Mouse (Mus musculus) midbrain, postnatal 0 days (tissue): ENCODE results near the gene Glo1. TPM values are rescaled to one million over a fixed set of nuclear protein-coding genes. Genes with fewer than 3 reads are reported as not detected.

Source experiments
- ATAC-seq: fragments of 200-750 bp; cut with Nextera tagmentation; 2 replicates; pipeline ENCODE4 v1.8.0; 2017; ENCODE audit warnings: moderate number of reproducible peaks, mild to moderate bottlenecking, moderate TSS enrichment, moderate library complexity; ENCODE audit not compliant: low FRiP score
- DNase-seq: peaks from one replicate; pipeline ENCODE4 v3.0.0-alpha.2; 2015; ENCODE audit warnings: low spot score
- H3K27ac ChIP-seq: fragments of 300-500 bp; sonication (generic); 2 replicates; pipeline ENCODE4 v1.5.1; 2014; ENCODE audit warnings: low read depth, mild to moderate bottlenecking, low read length, mixed read lengths
- H3K27me3 ChIP-seq: fragments of 300-500 bp; sonication (generic); 2 replicates; pipeline ENCODE4 v1.6.1; 2014; ENCODE audit warnings: low read length, control low read depth, mixed read lengths; ENCODE audit not compliant: insufficient read depth
- H3K36me3 ChIP-seq: fragments of 300-500 bp; sonication (generic); 2 replicates; pipeline ENCODE4 v1.6.1; 2014; ENCODE audit warnings: low read length, control low read depth, mixed read lengths; ENCODE audit not compliant: insufficient read depth
- H3K4me1 ChIP-seq: fragments of 300-500 bp; sonication (generic); 2 replicates; pipeline ENCODE4 v1.6.1; 2014; ENCODE audit warnings: mild to moderate bottlenecking, control low read depth, antibody characterized with exemption, low read length, mixed read lengths; ENCODE audit not compliant: insufficient read depth
- H3K4me2 ChIP-seq: fragments of 300-500 bp; sonication (generic); 2 replicates; pipeline ENCODE4 v1.6.1; 2014; ENCODE audit warnings: low read depth, mild to moderate bottlenecking, low read length, mixed read lengths; ENCODE audit not compliant: poor library complexity, severe bottlenecking
- H3K4me3 ChIP-seq: fragments of 300-500 bp; sonication (generic); 2 replicates; pipeline ENCODE4 v1.5.1; 2014; ENCODE audit warnings: low read depth, mild to moderate bottlenecking, low read length, moderate library complexity
- H3K9ac ChIP-seq: fragments of 300-500 bp; sonication (generic); replicated peaks from 2 replicates; pipeline ENCODE4 v1.6.1; 2014; ENCODE audit warnings: mild to moderate bottlenecking, low read length, moderate library complexity, mixed read lengths; ENCODE audit not compliant: poor library complexity, severe bottlenecking
- H3K9me3 ChIP-seq: fragments of 300-500 bp; sonication (generic); 2 replicates; pipeline ENCODE4 v1.6.1; 2016; ENCODE audit warnings: low read length, control low read depth
- CTCF ChIP-seq: IDR thresholded peaks from 2 replicates; pipeline ENCODE4 v1.5.1; 2016; ENCODE audit warnings: antibody characterized with exemption, mild to moderate bottlenecking
- WGBS: fragments of 180-500 bp; shearing (Covaris S2); extraction: QIAGEN DNeasy Blood & Tissue Kit; methylation state at CpG from one replicate; pipeline ENCODE4 v1.1.7; 2014; 5-methylcytosine and 5-hydroxymethylcytosine counted together
- polyA plus RNA-seq: library from polyadenylated mRNA; unstranded; fragments of >200 nt; fragmentation: Nextera tagmentation; extraction: Ambion mirVana; gene quantifications from 2 replicates; pipeline ENCODE4 v1.2.1, GENCODE M21; 2015
- total RNA-seq: library from RNA; depleted of rRNA; stranded (reverse); fragments of >200 nt; gene quantifications from 2 replicates; pipeline ENCODE4 v1.2.3, GENCODE M21; 2014

Gene Glo1
- total and polyA plus RNA-seq, 2 experiments from 2014 or later: 148 to 197 TPM

GRCm38 (mm10) chr17:30563484-30564075, 63.1 kb downstream of the Glo1 start:
- Histone ChIP-seq H3K9me3 (no peaks in the 10 kb centered on the region), H3K27me3 (no peaks in the 10 kb centered on the region), H3K9ac (no peak overlapping the region), H3K27ac (no peak overlapping the region), H3K4me3 (no peak overlapping the region), H3K4me1 (no peaks in the 10 kb centered on the region), H3K36me3 (no peaks in the 10 kb centered on the region), H3K4me2 (no peak overlapping the region)
- no peak for TF ChIP-seq CTCF
- no peak for ATAC-seq
- no peak for DNase-seq
- 74% methylated on average over 6 of the region's 6 CpGs for WGBS

GRCm38 (mm10) chr17:30562770-30563169, 63.9 kb downstream of the Glo1 start:
- H3K9me3 ChIP-seq: no peaks in the 10 kb centered on the region
- TF ChIP-seq CTCF: no peak
- no peak overlapping the region for H3K4me2 ChIP-seq
- ATAC-seq: no peak
- WGBS: 91% methylated on average over 2 of the region's 2 CpGs
- H3K4me3 ChIP-seq: no peak overlapping the region
- H3K27ac ChIP-seq: no peak overlapping the region
- H3K4me1 ChIP-seq: no peaks in the 10 kb centered on the region
- no peaks in the 10 kb centered on the region for H3K27me3 ChIP-seq
- H3K36me3 ChIP-seq: no peaks in the 10 kb centered on the region
- no peak overlapping the region for H3K9ac ChIP-seq
- DNase-seq: no peak

DNA sequence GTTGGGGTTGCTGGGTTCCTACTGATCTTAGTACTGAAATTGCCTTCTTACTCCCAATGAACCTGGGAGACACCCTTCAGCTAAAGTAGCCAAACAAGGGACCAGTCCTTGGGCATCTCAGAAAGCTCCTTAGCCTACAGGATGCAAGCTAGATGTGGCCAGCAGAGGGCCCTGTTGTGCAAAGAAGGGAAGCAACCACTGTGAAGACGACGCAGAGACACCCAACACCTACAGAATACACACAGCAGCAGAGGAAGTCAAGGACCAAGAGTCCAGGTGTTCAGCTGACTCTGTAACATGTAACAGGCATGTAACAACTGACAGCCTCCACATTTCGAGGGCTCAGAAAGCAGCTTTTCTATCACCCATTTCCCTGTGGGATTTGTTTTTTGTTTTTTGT, 67.1 kb downstream of the Glo1 start:
- H3K9me3 ChIP-seq: no peaks in the 10 kb centered on the region
- H3K27me3 ChIP-seq: no peaks in the 10 kb centered on the region
- H3K9ac ChIP-seq: no peak overlapping the region
- ATAC-seq (no peak), DNase-seq (no peak)
- 55% methylated on average over 3 of the region's 3 CpGs for WGBS
- no peak overlapping the region for H3K27ac ChIP-seq
- no peaks in the 10 kb centered on the region for H3K4me1 ChIP-seq
- H3K4me3 ChIP-seq: no peak overlapping the region
- peak; percentile 61 for TF ChIP-seq CTCF
- no peaks in the 10 kb centered on the region for H3K36me3 ChIP-seq
- H3K4me2 ChIP-seq: no peak overlapping the region

DNA sequence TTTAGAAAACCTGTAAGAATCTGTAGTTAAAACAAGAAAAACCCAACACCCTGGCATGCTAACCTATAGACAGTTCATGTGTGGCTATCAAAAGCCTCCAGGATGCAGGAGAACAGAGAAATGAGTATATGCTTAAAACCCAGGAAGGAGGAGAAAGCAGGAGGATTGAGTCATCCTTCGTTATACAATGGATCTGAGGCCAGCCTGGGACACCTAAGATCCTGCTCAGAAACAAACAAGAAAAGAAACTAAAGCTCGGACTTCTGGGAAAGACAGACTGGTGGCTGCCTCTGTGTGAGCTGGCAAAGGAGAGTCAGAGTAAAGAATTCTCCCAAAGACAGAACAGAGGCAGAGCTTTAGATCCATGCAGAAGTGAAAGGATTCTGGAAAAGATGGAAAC, 68.0 kb downstream of the Glo1 start:
- Histone ChIP-seq H3K36me3 (no peaks in the 10 kb centered on the region), H3K4me1 (no peaks in the 10 kb centered on the region), H3K27me3 (no peaks in the 10 kb centered on the region), H3K9ac (no peak overlapping the region), H3K27ac (no peak overlapping the region), H3K4me3 (no peak overlapping the region), H3K4me2 (no peak overlapping the region), H3K9me3 (no peaks in the 10 kb centered on the region)
- DNase-seq (no peak), ATAC-seq (no peak)
- TF ChIP-seq CTCF: no peak
- WGBS: 66% methylated on average over 2 of the region's 2 CpGs

DNA sequence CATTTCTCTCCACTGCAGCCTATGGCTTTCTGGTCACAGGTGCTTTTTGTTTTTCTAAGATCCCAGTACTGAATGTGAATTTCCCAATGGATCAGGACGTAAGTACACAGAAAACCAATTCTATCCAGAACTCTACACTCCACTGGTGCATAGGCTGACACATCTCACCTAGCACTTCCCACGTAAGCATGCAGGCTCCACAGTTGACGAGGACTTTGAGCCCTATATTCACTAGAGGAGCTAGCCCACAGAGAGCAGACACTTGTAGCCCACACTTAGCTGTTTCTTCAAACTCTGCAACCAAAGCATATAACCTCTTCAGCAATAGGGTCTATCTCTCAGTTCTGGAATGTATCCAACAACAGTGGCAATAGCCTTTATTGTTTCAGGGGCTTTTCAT, 70.2 kb downstream of the Glo1 start:
- ATAC-seq (no peak), DNase-seq (no peak)
- no peaks in the 10 kb centered on the region for H3K36me3 ChIP-seq
- H3K4me1 ChIP-seq: no peaks in the 10 kb centered on the region
- no peak overlapping the region for H3K27ac ChIP-seq
- TF ChIP-seq CTCF: no peak
- no peak overlapping the region for H3K4me2 ChIP-seq
- WGBS: 94% methylated on average over 3 of the region's 3 CpGs
- no peaks in the 10 kb centered on the region for H3K27me3 ChIP-seq
- H3K4me3 ChIP-seq: no peak overlapping the region
- no peaks in the 10 kb centered on the region for H3K9me3 ChIP-seq
- H3K9ac ChIP-seq: no peak overlapping the region

DNA sequence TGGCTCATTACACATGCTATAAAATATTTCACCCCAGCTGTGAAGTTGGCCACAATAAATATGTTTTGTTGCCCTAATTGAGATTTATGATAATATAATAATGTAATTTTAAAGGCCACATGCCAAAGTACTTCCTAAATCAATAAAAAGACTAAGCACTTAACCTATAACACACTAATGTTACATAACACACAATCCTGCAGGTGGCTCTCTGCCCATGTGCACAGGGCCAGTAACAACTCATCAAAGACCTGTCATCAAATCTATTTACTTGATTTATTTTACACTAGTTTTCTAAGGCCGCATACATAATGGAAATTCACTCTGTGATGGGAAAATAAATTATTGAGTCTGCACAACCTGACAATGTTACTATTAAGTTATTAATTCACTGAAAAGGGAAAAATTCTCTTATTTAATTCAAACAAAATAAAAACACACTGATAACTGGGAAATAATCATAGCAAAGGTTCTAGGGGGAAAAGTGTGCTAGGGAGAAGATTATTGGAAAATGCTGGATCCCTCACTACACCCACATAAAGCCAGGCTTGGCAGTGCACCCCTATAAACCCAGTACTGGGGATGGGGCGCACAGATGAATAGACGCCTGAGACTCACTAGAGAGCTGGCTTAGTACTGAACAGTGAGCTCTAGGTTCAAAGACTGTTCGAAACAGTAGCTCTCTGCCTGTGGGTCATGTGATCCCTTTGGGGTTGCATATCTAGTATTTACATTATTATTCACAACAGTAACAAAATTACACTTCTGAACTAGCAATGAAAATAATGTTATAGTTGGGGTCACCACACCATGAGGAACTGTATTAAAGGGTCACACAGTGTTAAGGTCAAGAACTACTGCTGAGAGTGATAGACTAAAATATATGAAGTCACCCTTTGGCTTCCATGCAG, 73.4 kb downstream of the Glo1 start:
- no peak for TF ChIP-seq CTCF
- ATAC-seq (no peak), DNase-seq (no peak)
- 84% methylated on average over 4 of the region's 4 CpGs for WGBS
- H3K36me3 ChIP-seq: no peaks in the 10 kb centered on the region
- no peaks in the 10 kb centered on the region for H3K4me1 ChIP-seq
- H3K27me3 ChIP-seq: no peaks in the 10 kb centered on the region
- H3K9ac ChIP-seq: no peak overlapping the region
- no peak overlapping the region for H3K27ac ChIP-seq
- no peak overlapping the region for H3K4me3 ChIP-seq
- H3K9me3 ChIP-seq: no peaks in the 10 kb centered on the region
- no peak overlapping the region for H3K4me2 ChIP-seq
